Mouse (Mus musculus) MEL (cell line): Measurements from ENCODE around the gene Kcnk3. TPM values are rescaled to one million over a fixed set of nuclear protein-coding genes. Genes with fewer than 3 reads are reported as not detected.
A peak's percentile ranks its signal among the peaks of the same experiment; 100 is the strongest.

Experiments used
- DNase-seq: peaks from one replicate; pipeline ENCODE4 v3.0.0; 2011; ENCODE audit warnings: low read depth, low spot score
- H3K27ac ChIP-seq: 2 replicates; pipeline ENCODE4 v1.5.1; 2012; ENCODE audit warnings: low read depth, mild to moderate bottlenecking, control low read depth, low read length, moderate library complexity; ENCODE audit not compliant: control insufficient read depth
- H3K27me3 ChIP-seq, 2 experiments: fragments of 150-350 bp in 1 of 2; sonication (generic) in 1 of 2; 2 replicates each; pipeline ENCODE4 v1.6.1; 2012; ENCODE audit warnings: low read length in 2 of 2, mild to moderate bottlenecking in 2 of 2, improper control_type of control experiment in 1 of 2, moderate library complexity in 1 of 2; ENCODE audit not compliant: insufficient read depth in 2 of 2, control insufficient read depth in 1 of 2
- H3K36me3 ChIP-seq, 2 experiments: 2 replicates each; pipeline ENCODE4 v1.6.1; 2012 to 2014; ENCODE audit warnings: low read length in 2 of 2, improper control_type of control experiment in 1 of 2, inconsistent platforms in 1 of 2, mild to moderate bottlenecking in 1 of 2; ENCODE audit not compliant: insufficient read depth in 2 of 2, control insufficient read depth in 1 of 2
- H3K4me1 ChIP-seq, 2 experiments: fragments of 150-350 bp in 1 of 2; sonication (generic) in 1 of 2; 2 replicates each; pipeline ENCODE4 v1.6.1; 2012; ENCODE audit warnings: low read length in 2 of 2, improper control_type of control experiment in 1 of 2, mild to moderate bottlenecking in 1 of 2; ENCODE audit not compliant: insufficient read depth in 2 of 2, control insufficient read depth in 1 of 2
- H3K4me3 ChIP-seq, 2 experiments: fragments of 150-350 bp in 1 of 2; sonication (generic) in 1 of 2; 2 replicates each; pipeline ENCODE4 v1.5.1; 2012; ENCODE audit warnings: low read depth in 2 of 2, low read length in 2 of 2, mild to moderate bottlenecking in 2 of 2, moderate library complexity in 2 of 2, control low read depth in 1 of 2, improper control_type of control experiment in 1 of 2; ENCODE audit not compliant: control insufficient read depth in 1 of 2, insufficient read depth in 1 of 2
- H3K79me2 ChIP-seq: 2 replicates; pipeline ENCODE4 v1.6.1; 2012; ENCODE audit warnings: mild to moderate bottlenecking, low read length, moderate library complexity; ENCODE audit not compliant: control insufficient read depth, poor library complexity, insufficient read depth
- H3K9ac ChIP-seq: 2 replicates; pipeline ENCODE4 v1.6.1; 2012; ENCODE audit warnings: low read depth, mild to moderate bottlenecking, control low read depth, low read length, moderate library complexity; ENCODE audit not compliant: control insufficient read depth, poor library complexity, severe bottlenecking
- H3K9me3 ChIP-seq: fragments of 150-350 bp; sonication (generic); replicated peaks from 2 replicates; pipeline ENCODE4 v1.6.1; 2012; ENCODE audit warnings: mild to moderate bottlenecking, low read length, improper control_type of control experiment, moderate library complexity; ENCODE audit not compliant: insufficient read depth
- BHLHE40 ChIP-seq: IDR thresholded peaks from 2 replicates; pipeline ENCODE4 v1.6.1; 2012; ENCODE audit warnings: low read depth, mild to moderate bottlenecking, inconsistent platforms, low read length, improper control_type of control experiment, borderline replicate concordance
- CHD1 ChIP-seq: IDR thresholded peaks from 2 replicates; pipeline ENCODE4 v1.6.1; 2012; ENCODE audit warnings: low read depth, mild to moderate bottlenecking, inconsistent platforms, low read length, improper control_type of control experiment
- ELF1 ChIP-seq: IDR thresholded peaks from 2 replicates; pipeline ENCODE4 v1.6.1; 2014; ENCODE audit warnings: low read depth, mild to moderate bottlenecking, inconsistent platforms, low read length, improper control_type of control experiment, moderate library complexity
- EP300 ChIP-seq, 2 experiments: IDR thresholded peaks; 2 replicates each; pipeline ENCODE4 v1.6.1; 2011; ENCODE audit warnings: improper control_type of control experiment in 2 of 2, low read length in 2 of 2, low read depth in 1 of 2, mild to moderate bottlenecking in 1 of 2
- ETS1 ChIP-seq: IDR thresholded peaks from 2 replicates; pipeline ENCODE4 v1.6.1; 2012; ENCODE audit warnings: low read depth, mild to moderate bottlenecking, inconsistent platforms, low read length, improper control_type of control experiment, moderate library complexity
- GABPA ChIP-seq: IDR thresholded peaks from 2 replicates; pipeline ENCODE4 v1.6.1; 2012; ENCODE audit warnings: low read depth, mild to moderate bottlenecking, inconsistent platforms, low read length, improper control_type of control experiment, moderate library complexity
- GATA1 ChIP-seq: IDR thresholded peaks from 2 replicates; pipeline ENCODE4 v1.6.1; 2011; ENCODE audit warnings: low read depth, low read length, improper control_type of control experiment
- HCFC1 ChIP-seq: IDR thresholded peaks from 2 replicates; pipeline ENCODE4 v1.6.1; 2012; ENCODE audit warnings: low read depth, mild to moderate bottlenecking, inconsistent platforms, low read length, improper control_type of control experiment, moderate library complexity
- MAX ChIP-seq: IDR thresholded peaks from 2 replicates; pipeline ENCODE4 v1.6.1; 2011; ENCODE audit warnings: low read length, improper control_type of control experiment
- MAZ ChIP-seq: IDR thresholded peaks from 2 replicates; pipeline ENCODE4 v1.6.1; 2012; ENCODE audit warnings: low read depth, mild to moderate bottlenecking, inconsistent platforms, low read length, improper control_type of control experiment
- MEF2A ChIP-seq: IDR thresholded peaks from 2 replicates; pipeline ENCODE4 v1.6.1; 2014; ENCODE audit warnings: low read depth, mild to moderate bottlenecking, inconsistent platforms, low read length, improper control_type of control experiment; ENCODE audit not compliant: poor library complexity, insufficient replicate concordance, severe bottlenecking; ENCODE audit errors: extremely low read depth
- MXI1 ChIP-seq: IDR thresholded peaks from 2 replicates; pipeline ENCODE4 v1.6.1; 2011; ENCODE audit warnings: mild to moderate bottlenecking, low read depth, low read length, improper control_type of control experiment
- MYC ChIP-seq: IDR thresholded peaks from 2 replicates; pipeline ENCODE4 v1.6.1; 2011; ENCODE audit warnings: low read depth, mild to moderate bottlenecking, low read length, improper control_type of control experiment, moderate library complexity
- NELFE ChIP-seq: IDR thresholded peaks from 2 replicates; pipeline ENCODE4 v1.6.1; 2011; ENCODE audit warnings: low read depth, low read length, improper control_type of control experiment
- POLR2A ChIP-seq, 2 experiments: IDR thresholded peaks; 2 replicates each; pipeline ENCODE4 v1.6.1; 2011 to 2012; ENCODE audit warnings: low read length in 2 of 2, mild to moderate bottlenecking in 2 of 2, control low read depth in 1 of 2, improper control_type of control experiment in 1 of 2, low read depth in 1 of 2, moderate library complexity in 1 of 2; ENCODE audit not compliant: control insufficient read depth in 1 of 2, insufficient read depth in 1 of 2, poor library complexity in 1 of 2
- POLR2AphosphoS2 ChIP-seq: IDR thresholded peaks from 2 replicates; pipeline ENCODE4 v1.6.1; 2011; ENCODE audit warnings: low read length, improper control_type of control experiment
- POLR2AphosphoS5 ChIP-seq: IDR thresholded peaks from 2 replicates; pipeline ENCODE4 v1.6.1; 2012; ENCODE audit warnings: low read depth, borderline replicate concordance, mild to moderate bottlenecking, inconsistent platforms, low read length, moderate library complexity, mixed read lengths
- SIN3A ChIP-seq: IDR thresholded peaks from 2 replicates; pipeline ENCODE4 v1.6.1; 2012; ENCODE audit warnings: low read length, improper control_type of control experiment, inconsistent platforms
- SMC3 ChIP-seq: IDR thresholded peaks from 2 replicates; pipeline ENCODE4 v1.6.1; 2011; ENCODE audit warnings: low read depth, low read length, improper control_type of control experiment
- TAL1 ChIP-seq: IDR thresholded peaks from 2 replicates; pipeline ENCODE4 v1.6.1; 2012; ENCODE audit warnings: mild to moderate bottlenecking, inconsistent platforms, low read length, moderate library complexity, mixed read lengths
- TBP ChIP-seq: IDR thresholded peaks from 2 replicates; pipeline ENCODE4 v1.8.0; 2011; ENCODE audit warnings: low read depth, low read length, improper control_type of control experiment
- USF1 ChIP-seq: IDR thresholded peaks from 2 replicates; pipeline ENCODE4 v1.6.1; 2014; ENCODE audit warnings: low read depth, mild to moderate bottlenecking, inconsistent platforms, low read length, improper control_type of control experiment, moderate library complexity
- USF2 ChIP-seq, 2 experiments: IDR thresholded peaks; 2 replicates each; pipeline ENCODE4 v1.6.1; 2011 to 2012; ENCODE audit warnings: improper control_type of control experiment in 2 of 2, low read length in 2 of 2, borderline replicate concordance in 1 of 2, inconsistent platforms in 1 of 2, low read depth in 1 of 2, mild to moderate bottlenecking in 1 of 2; ENCODE audit not compliant: insufficient read depth in 1 of 2
- ZC3H11A ChIP-seq: IDR thresholded peaks from 2 replicates; pipeline ENCODE4 v1.6.1; 2012; ENCODE audit warnings: low read depth, mild to moderate bottlenecking, inconsistent platforms, low read length, improper control_type of control experiment
- ZMIZ1 ChIP-seq: IDR thresholded peaks from 2 replicates; pipeline ENCODE4 v1.6.1; 2012; ENCODE audit warnings: low read depth, mild to moderate bottlenecking, inconsistent platforms, low read length, improper control_type of control experiment, moderate library complexity
- polyA plus RNA-seq, 2 experiments: library from polyadenylated mRNA; stranded (reverse) in 1 of 2; unstranded in 1 of 2; fragments of >175 nt in 1 of 2; fragments of >200 nt in 1 of 2; gene quantifications; 2 replicates each; pipeline versions ENCODE4 v1.2.1 to v1.2.4; 2012; ENCODE audit warnings: low replicate concordance in 2 of 2, low read depth in 1 of 2; ENCODE audit not compliant: insufficient read length in 2 of 2, insufficient read depth in 1 of 2, missing spikeins in 1 of 2
- total RNA-seq: library from RNA; depleted of rRNA; stranded (reverse); fragments of 300-350 nt; gene quantifications from 2 replicates; pipeline ENCODE4 v1.2.3, GENCODE M21; 2012

The Kcnk3 gene
- total and polyA plus RNA-seq, 3 experiments: not detected

DNA sequence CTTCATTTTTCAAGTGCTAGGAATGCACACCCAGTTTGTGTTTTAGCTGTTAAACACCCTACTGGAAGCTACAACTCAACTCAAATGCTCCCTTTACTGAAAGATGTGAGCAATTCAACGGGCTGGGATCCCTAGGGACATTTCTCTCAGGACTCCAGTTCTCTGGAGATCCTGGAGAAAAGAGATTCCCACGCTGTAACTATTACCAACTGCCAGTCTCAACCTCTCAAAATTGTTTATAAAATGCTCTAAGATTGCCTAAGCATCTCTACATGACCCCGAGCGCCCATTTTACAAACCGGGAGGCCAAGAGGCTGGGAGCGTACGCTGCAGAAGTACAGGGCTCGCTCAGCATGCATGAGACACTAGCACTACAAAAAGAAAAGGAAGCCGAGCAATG is 59.4 kb downstream of the Kcnk3 start:
- H3K4me1 ChIP-seq: peaks cover 6 to 21% of the 10 kb centered on the region in 2 experiments
- no peak for DNase-seq
- H3K36me3 ChIP-seq: peaks cover 0 to 15% of the 10 kb centered on the region in 2 experiments; a peak in 2 of 4 replicates
- peak overlapping the region; percentile 83 to 90 for H3K4me3 ChIP-seq
- peak overlapping the region; percentile 55 for H3K9ac ChIP-seq
- peaks cover 8% of the 10 kb centered on the region for H3K79me2 ChIP-seq
- TF ChIP-seq ZC3H11A (no peak), CHD1 (no peak), MAX (no peak), USF1 (no peak), GATA1 (no peak), EP300 (IDR thresholded peaks at IDR 0.05; ENCODE audit: low read depth in 1 of 2, low read length in 2 of 2) (no peak), GABPA (no peak), ZMIZ1 (no peak), ETS1 (no peak), BHLHE40 (no peak), MEF2A (no peak), SMC3 (no peak), TAL1 (no peak), MYC (no peak)
- TF ChIP-seq, all 39 proteins: peak for 0
- H3K27me3 ChIP-seq: no peaks in the 10 kb centered on the region; a peak in 1 of 4 replicates
- H3K27ac ChIP-seq: no peak overlapping the region
- no peaks in the 10 kb centered on the region for H3K9me3 ChIP-seq

- peak within 1 kb of the TSS; percentile 66 for H3K9ac ChIP-seq
- H3K4me3 ChIP-seq: peak within 1 kb of the TSS; percentile 83 to 90
- H3K27me3 ChIP-seq: no peaks in the 10 kb centered on the region; a peak in 1 of 4 replicates
- DNase-seq: peak; percentile 92
- no peaks in the 10 kb centered on the region for H3K9me3 ChIP-seq
- H3K4me1 ChIP-seq: peaks cover 6 to 21% of the 10 kb centered on the region in 2 experiments
- TF ChIP-seq CHD1 (no peak), NELFE (peak; percentile 91), USF2 (IDR thresholded peaks at IDR 0.05; ENCODE audit: borderline replicate concordance in 1 of 2, insufficient read depth in 1 of 2, low read depth in 1 of 2, low read length in 2 of 2) (peak; percentile 55 to 90), ETS1 (0 out of 2 replicates have a peak, but pooled peaks have one; percentile 7), ZMIZ1 (peak; percentile 77), HCFC1 (peak; percentile 83), TBP (peak; percentile 52; the same call in 1 of the 2 replicates), TAL1 (no peak), MEF2A (no peak), SIN3A (peak; percentile 93), POLR2AphosphoS2 (peak; percentile 78), ELF1 (peak; percentile 87), USF1 (peak; percentile 99), POLR2A (IDR thresholded peaks at IDR 0.05; ENCODE audit: control insufficient read depth in 1 of 2, insufficient read depth in 1 of 2, low read depth in 1 of 2, low read length in 2 of 2, poor library complexity in 1 of 2) (peak; percentile 79 to 93), POLR2AphosphoS5 (no peak), MAZ (0 out of 2 replicates have a peak, but pooled peaks have one; percentile 23), EP300 (IDR thresholded peaks at IDR 0.05; ENCODE audit: low read depth in 1 of 2, low read length in 2 of 2) (0 out of 4 replicates have a peak, but pooled peaks of 1 of the 2 experiments have one; percentile 14), MXI1 (peak; percentile 71), MAX (peak; percentile 56; the same call in 1 of the 2 replicates)
- H3K27ac ChIP-seq: no peak within 1 kb of the TSS
- peaks cover 8% of the 10 kb centered on the region for H3K79me2 ChIP-seq
- H3K36me3 ChIP-seq: peaks cover 0 to 15% of the 10 kb centered on the region in 2 experiments; a peak in 2 of 4 replicates
Observed at GRCm38 (mm10) chr5:30647815-30648560, 60.0 kb downstream of the Kcnk3 start, which contains the start of gene Slc35f6. TSS of gene Slc35f6 (plus strand) at chr5:30647933.
